Mouse (Mus musculus): ENCODE measurements around the gene Maco1. TPM values are rescaled to one million over a fixed set of nuclear protein-coding genes. Genes with fewer than 3 reads are reported as not detected.

Maco1 gene
- polyA plus RNA-seq, 1 experiment, result 8.1 TPM

DNA sequence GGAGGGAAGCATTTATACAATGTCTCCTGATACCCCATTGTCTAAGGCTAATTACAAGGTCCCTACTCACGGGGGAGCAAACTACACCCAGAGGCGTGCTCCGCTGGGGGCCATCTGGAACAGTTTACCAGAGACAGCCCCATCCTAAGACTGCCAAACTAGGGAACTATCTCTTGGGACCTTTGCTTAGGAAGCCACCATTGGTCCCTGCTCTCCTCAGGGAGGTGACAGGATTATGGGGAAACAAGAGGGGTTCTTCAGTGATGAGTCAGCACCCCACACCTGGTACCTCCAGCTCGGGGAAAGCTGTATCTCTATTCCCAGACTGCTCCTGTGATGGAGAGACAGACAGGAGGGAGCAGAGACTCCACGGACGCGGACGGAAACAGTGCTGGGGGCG lies 15.3 kb upstream of the Maco1 start:
- no peaks in the 10 kb centered on the region for H3K4me1 ChIP-seq (ENCODE audit: control insufficient read depth, insufficient read depth, insufficient read length, low read length)
- H3K27ac ChIP-seq (ENCODE audit: insufficient read depth, low read depth, low read length), result no peak overlapping the region
- TF ChIP-seq POLR2A (IDR thresholded peaks at IDR 0.05; ENCODE audit: low read depth, low read length) (no peak), CTCF (IDR thresholded peaks at IDR 0.05; ENCODE audit: extremely low read depth, insufficient read length, insufficient replicate concordance, low read depth, low read length) (no peak)
- H3K36me3 ChIP-seq (ENCODE audit: control insufficient read depth, insufficient read depth, low read length), result no peaks in the 10 kb centered on the region
- H3K27me3 ChIP-seq (ENCODE audit: control insufficient read depth, insufficient read depth, low read length), result peaks cover 9% of the 10 kb centered on the region
- WGBS, result 48% methylated on average over 9 of the region's 9 CpGs
- H3K4me3 ChIP-seq (ENCODE audit: low read depth, low read length), result no peak overlapping the region

DNA sequence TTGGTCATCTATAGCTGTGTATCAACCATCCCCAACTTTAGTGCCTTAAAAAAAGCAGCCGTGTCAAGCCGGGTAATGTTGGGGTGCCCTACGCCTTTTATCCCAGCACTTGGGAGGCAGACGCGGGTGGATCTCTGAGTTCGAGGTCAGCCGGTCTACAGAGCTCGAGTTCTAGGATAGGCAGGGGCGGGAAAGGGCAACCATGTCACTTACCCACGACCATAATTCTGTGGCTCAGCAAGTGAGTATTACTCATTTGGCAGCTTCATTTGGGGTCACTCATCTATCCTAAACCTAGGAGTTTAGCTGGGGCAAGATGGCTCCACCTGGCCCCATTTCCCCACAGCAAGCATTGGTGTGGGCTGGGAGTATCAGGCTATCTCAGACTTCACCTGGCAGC lies 14.9 kb upstream of the Maco1 start:
- no peak overlapping the region for H3K27ac ChIP-seq (ENCODE audit: insufficient read depth, low read depth, low read length)
- no peaks in the 10 kb centered on the region for H3K36me3 ChIP-seq (ENCODE audit: control insufficient read depth, insufficient read depth, low read length)
- WGBS, result 84% methylated on average over 10 of the region's 10 CpGs
- peaks cover 9% of the 10 kb centered on the region for H3K27me3 ChIP-seq (ENCODE audit: control insufficient read depth, insufficient read depth, low read length)
- H3K4me1 ChIP-seq (ENCODE audit: control insufficient read depth, insufficient read depth, insufficient read length, low read length), result no peaks in the 10 kb centered on the region
- TF ChIP-seq POLR2A (IDR thresholded peaks at IDR 0.05; ENCODE audit: low read depth, low read length) (no peak), CTCF (IDR thresholded peaks at IDR 0.05; ENCODE audit: extremely low read depth, insufficient read length, insufficient replicate concordance, low read depth, low read length) (no peak)
- no peak overlapping the region for H3K4me3 ChIP-seq (ENCODE audit: low read depth, low read length)

DNA sequence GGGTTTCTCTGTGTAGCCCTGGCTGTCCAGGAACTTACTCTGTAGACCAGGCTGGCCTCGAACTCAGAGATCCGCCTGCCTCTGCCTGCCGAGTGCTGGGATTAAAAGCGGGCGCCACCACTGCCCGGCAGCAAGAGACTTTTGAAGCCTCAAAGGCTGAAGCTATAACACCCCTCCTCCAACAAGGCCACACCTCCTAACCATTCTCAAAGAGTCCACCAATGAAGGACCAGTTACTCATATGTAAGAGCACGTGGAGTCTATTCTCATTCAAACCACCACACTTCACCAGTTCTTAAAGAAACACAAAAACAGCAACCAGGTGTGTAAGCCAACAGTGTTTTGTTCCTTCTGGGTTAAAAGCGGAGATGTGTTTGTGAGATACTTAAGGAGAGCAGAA lies 14.5 kb upstream of the Maco1 start:
- H3K36me3 ChIP-seq (ENCODE audit: control insufficient read depth, insufficient read depth, low read length), result no peaks in the 10 kb centered on the region

GRCm38 (mm10) chr4:134867213-134867612 lies 14.1 kb upstream of the Maco1 start:
- TF ChIP-seq POLR2A (IDR thresholded peaks at IDR 0.05; ENCODE audit: low read depth, low read length) (no peak), CTCF (IDR thresholded peaks at IDR 0.05; ENCODE audit: extremely low read depth, insufficient read length, insufficient replicate concordance, low read depth, low read length) (no peak)
- no peak overlapping the region for H3K4me3 ChIP-seq (ENCODE audit: low read depth, low read length)
- 93% methylated on average over 8 of the region's 8 CpGs for WGBS
- H3K27me3 ChIP-seq (ENCODE audit: control insufficient read depth, insufficient read depth, low read length), result peaks cover 9% of the 10 kb centered on the region
- H3K27ac ChIP-seq (ENCODE audit: insufficient read depth, low read depth, low read length), result no peak overlapping the region
- H3K36me3 ChIP-seq (ENCODE audit: control insufficient read depth, insufficient read depth, low read length), result no peaks in the 10 kb centered on the region
- H3K4me1 ChIP-seq (ENCODE audit: control insufficient read depth, insufficient read depth, insufficient read length, low read length), result no peaks in the 10 kb centered on the region

More for the DNA sequence above, 14.5 kb upstream of the Maco1 start:
- no peak overlapping the region for H3K27ac ChIP-seq (ENCODE audit: insufficient read depth, low read depth, low read length)
- no peak for TF ChIP-seq POLR2A (IDR thresholded peaks at IDR 0.05; ENCODE audit: low read depth, low read length)
- TF ChIP-seq CTCF (IDR thresholded peaks at IDR 0.05; ENCODE audit: extremely low read depth, insufficient read length, insufficient replicate concordance, low read depth, low read length), result no peak
- no peaks in the 10 kb centered on the region for H3K4me1 ChIP-seq (ENCODE audit: control insufficient read depth, insufficient read depth, insufficient read length, low read length)
- H3K27me3 ChIP-seq (ENCODE audit: control insufficient read depth, insufficient read depth, low read length), result peaks cover 9% of the 10 kb centered on the region
- no peak overlapping the region for H3K4me3 ChIP-seq (ENCODE audit: low read depth, low read length)
- 87% methylated on average over 8 of the region's 8 CpGs for WGBS

GRCm38 (mm10) chr4:134865789-134866188 lies 12.6 kb upstream of the Maco1 start:
- no peak overlapping the region for H3K4me3 ChIP-seq (ENCODE audit: low read depth, low read length)

GRCm38 (mm10) chr4:134865340-134865739 lies 12.2 kb upstream of the Maco1 start:
- no peak overlapping the region for H3K4me3 ChIP-seq (ENCODE audit: low read depth, low read length)

More at GRCm38 (mm10) chr4:134865789-134866188, 12.6 kb upstream of the Maco1 start:
- Histone ChIP-seq H3K4me1 (ENCODE audit: control insufficient read depth, insufficient read depth, insufficient read length, low read length) (no peaks in the 10 kb centered on the region), H3K36me3 (ENCODE audit: control insufficient read depth, insufficient read depth, low read length) (no peaks in the 10 kb centered on the region), H3K27ac (ENCODE audit: insufficient read depth, low read depth, low read length) (no peak overlapping the region), H3K27me3 (ENCODE audit: control insufficient read depth, insufficient read depth, low read length) (peaks cover 9% of the 10 kb centered on the region)
- WGBS, result 81% methylated on average over 5 of the region's 5 CpGs
- TF ChIP-seq POLR2A (IDR thresholded peaks at IDR 0.05; ENCODE audit: low read depth, low read length), result no peak
- no peak for TF ChIP-seq CTCF (IDR thresholded peaks at IDR 0.05; ENCODE audit: extremely low read depth, insufficient read length, insufficient replicate concordance, low read depth, low read length)

GRCm38 (mm10) chr4:134863937-134864729 lies 11.0 kb upstream of the Maco1 start, which contains the start of gene Rhd:
Rhd (plus strand) TSS chr4:134864536.
- H3K27ac ChIP-seq (ENCODE audit: insufficient read depth, low read depth, low read length), result no peak within 1 kb of the TSS
- TF ChIP-seq POLR2A (IDR thresholded peaks at IDR 0.05; ENCODE audit: low read depth, low read length) (no peak), CTCF (IDR thresholded peaks at IDR 0.05; ENCODE audit: extremely low read depth, insufficient read length, insufficient replicate concordance, low read depth, low read length) (no peak)
- no peaks in the 10 kb centered on the region for H3K36me3 ChIP-seq (ENCODE audit: control insufficient read depth, insufficient read depth, low read length)
- H3K4me1 ChIP-seq (ENCODE audit: control insufficient read depth, insufficient read depth, insufficient read length, low read length), result no peaks in the 10 kb centered on the region
- peaks cover 2% of the 10 kb centered on the region; the same call in 1 of the 2 replicates for H3K27me3 ChIP-seq (ENCODE audit: control insufficient read depth, insufficient read depth, low read length)
- WGBS, result 53% methylated on average over 14 of the region's 14 CpGs
- no peak within 1 kb of the TSS for H3K4me3 ChIP-seq (ENCODE audit: low read depth, low read length)

More at GRCm38 (mm10) chr4:134865340-134865739, 12.2 kb upstream of the Maco1 start:
- TF ChIP-seq POLR2A (IDR thresholded peaks at IDR 0.05; ENCODE audit: low read depth, low read length) (no peak), CTCF (IDR thresholded peaks at IDR 0.05; ENCODE audit: extremely low read depth, insufficient read length, insufficient replicate concordance, low read depth, low read length) (no peak)
- Histone ChIP-seq H3K4me1 (ENCODE audit: control insufficient read depth, insufficient read depth, insufficient read length, low read length) (no peaks in the 10 kb centered on the region), H3K27ac (ENCODE audit: insufficient read depth, low read depth, low read length) (no peak overlapping the region), H3K36me3 (ENCODE audit: control insufficient read depth, insufficient read depth, low read length) (no peaks in the 10 kb centered on the region), H3K27me3 (ENCODE audit: control insufficient read depth, insufficient read depth, low read length) (peaks cover 9% of the 10 kb centered on the region)
- 77% methylated on average over 6 of the region's 6 CpGs for WGBS
